Mouse (Mus musculus) ES-E14 (cell line): ENCODE data around the gene Aco2. TPM values are rescaled to one million over a fixed set of nuclear protein-coding genes. Genes with fewer than 3 reads are reported as not detected.
A peak's percentile ranks its signal among the peaks of the same experiment; 100 is the strongest.

ENCODE experiments used
- DNase-seq: peaks from one replicate; pipeline ENCODE4 v3.0.0-alpha.2; 2013; ENCODE audit warnings: low read depth, low spot score
- H3K27ac ChIP-seq: 2 replicates; pipeline ENCODE4 v1.5.1; 2012; ENCODE audit warnings: low read depth, mild to moderate bottlenecking, low read length, moderate library complexity, mixed read lengths; ENCODE audit not compliant: poor library complexity, insufficient read depth, severe bottlenecking
- H3K36me3 ChIP-seq: 2 replicates; pipeline ENCODE4 v1.6.1; 2012; ENCODE audit warnings: mild to moderate bottlenecking, low read length, moderate library complexity, mixed read lengths; ENCODE audit not compliant: control insufficient read depth, poor library complexity, insufficient read depth, severe bottlenecking
- H3K4me1 ChIP-seq, 2 experiments: fragments of 150-350 bp in 1 of 2; sonication (generic) in 1 of 2; 2 replicates each; pipeline ENCODE4 v1.6.1; 2012; ENCODE audit warnings: low read length in 2 of 2, mild to moderate bottlenecking in 1 of 2, mixed read lengths in 1 of 2; ENCODE audit not compliant: control insufficient read depth in 2 of 2, insufficient read depth in 2 of 2, poor library complexity in 1 of 2
- H3K4me3 ChIP-seq, 2 experiments: fragments of 150-350 bp in 1 of 2; sonication (generic) in 1 of 2; 2 replicates each; pipeline ENCODE4 v1.5.1; 2012; ENCODE audit warnings: low read length in 2 of 2, low read depth in 1 of 2, mild to moderate bottlenecking in 1 of 2, mixed read lengths in 1 of 2; ENCODE audit not compliant: insufficient read depth in 1 of 2, poor library complexity in 1 of 2, severe bottlenecking in 1 of 2
- H3K9ac ChIP-seq: 2 replicates; pipeline ENCODE4 v1.6.1; 2012; ENCODE audit warnings: low read depth, mild to moderate bottlenecking, low read length, mixed read lengths; ENCODE audit not compliant: poor library complexity, insufficient read depth, severe bottlenecking
- H3K9me3 ChIP-seq: fragments of 150-350 bp; sonication (generic); 2 replicates; pipeline ENCODE4 v1.6.1; 2012; ENCODE audit warnings: low read depth, mild to moderate bottlenecking, low read length; ENCODE audit not compliant: control insufficient read depth, insufficient read depth
- CHD2 ChIP-seq: IDR thresholded peaks from 2 replicates; pipeline ENCODE4 v1.6.1; 2014; ENCODE audit warnings: mild to moderate bottlenecking, low read depth, low read length, inconsistent platforms
- HCFC1 ChIP-seq: IDR thresholded peaks from 2 replicates; pipeline ENCODE4 v1.6.1; 2012; ENCODE audit warnings: low read length, inconsistent platforms, borderline replicate concordance; ENCODE audit not compliant: insufficient read depth
- MAFK ChIP-seq: IDR thresholded peaks from 2 replicates; pipeline ENCODE4 v1.6.1; 2014; ENCODE audit warnings: mild to moderate bottlenecking, low read depth, low read length, inconsistent platforms; ENCODE audit not compliant: insufficient read depth
- ZC3H11A ChIP-seq: IDR thresholded peaks from 2 replicates; pipeline ENCODE4 v1.6.1; 2012; ENCODE audit warnings: low read depth, mild to moderate bottlenecking, inconsistent platforms, low read length, borderline replicate concordance
- ZNF384 ChIP-seq: IDR thresholded peaks from 2 replicates; pipeline ENCODE4 v1.6.1; 2012; ENCODE audit warnings: low read depth, low read length, inconsistent platforms
- in situ Hi-C, 2 experiments: fragments of 600-800 bp; cut with MboI; formaldehyde crosslinking; loops; one replicate each; pipeline ENCODE4 v1.15.1; 2025; ENCODE audit warnings: low sequenced_read_pairs in 2 of 2, inconsistent platforms in 1 of 2; ENCODE audit not compliant: unreplicated experiment in 2 of 2
- total RNA-seq: library from RNA; depleted of rRNA; stranded (reverse); fragments of 300-350 nt; gene quantifications from 2 replicates; pipeline ENCODE4 v1.2.3, GENCODE M21; 2012

The Aco2 gene
- total RNA-seq, 1 experiment = 444 TPM

GRCm38 (mm10) chr15:81952310-81952709 lies 80.2 kb downstream of the Aco2 start:
- Histone ChIP-seq H3K9ac (no peak overlapping the region), H3K36me3 (peaks cover 67% of the 10 kb centered on the region), H3K4me1 (peaks cover 0 to 12% of the 10 kb centered on the region in 2 experiments; a peak in 2 of 4 replicates), H3K4me3 (no peak overlapping the region), H3K9me3 (no peaks in the 10 kb centered on the region), H3K27ac (no peak overlapping the region)
- no peak for DNase-seq
- TF ChIP-seq ZNF384 (no peak), CHD2 (no peak), HCFC1 (no peak), MAFK (no peak), ZC3H11A (no peak)
- in situ Hi-C loops = loop anchor here in 1 of 2 experiments (5.0 kb wide), 1 partner anchor 35 kb away; the partner anchor contains the start of gene Xrcc6

- Histone ChIP-seq H3K36me3 (peaks cover 80% of the 10 kb centered on the region), H3K9me3 (no peaks in the 10 kb centered on the region), H3K27ac (no peak overlapping the region), H3K4me1 (peaks cover 2 to 15% of the 10 kb centered on the region in 2 experiments; a peak in 2 of 4 replicates), H3K9ac (no peak overlapping the region), H3K4me3 (no peak overlapping the region)
- no peak for DNase-seq
- TF ChIP-seq HCFC1 (no peak), ZNF384 (no peak), ZC3H11A (no peak), CHD2 (no peak), MAFK (no peak)
- in situ Hi-C loops = loop anchor here in 1 of 2 experiments (5.0 kb wide), 1 partner anchor 33 kb away; the partner anchor contains the start of gene Xrcc6
Measured at GRCm38 (mm10) chr15:81954151-81954583, 82.1 kb downstream of the Aco2 start.

- in situ Hi-C loops = loop anchor here in 1 of 2 experiments (5.0 kb wide), 1 partner anchor 33 kb away; the partner anchor contains the start of gene Xrcc6
Measured at GRCm38 (mm10) chr15:81954716-81955115, 82.6 kb downstream of the Aco2 start.

GRCm38 (mm10) chr15:81955414-81955813 lies 83.3 kb downstream of the Aco2 start:
- TF ChIP-seq MAFK = no peak
- TF ChIP-seq CHD2 = no peak
- TF ChIP-seq ZC3H11A = no peak
- TF ChIP-seq ZNF384 = no peak
- TF ChIP-seq HCFC1 = no peak
- peaks cover 75% of the 10 kb centered on the region for H3K36me3 ChIP-seq
- no peak overlapping the region for H3K4me3 ChIP-seq
- peaks cover 2 to 10% of the 10 kb centered on the region in 2 experiments; a peak in 2 of 4 replicates for H3K4me1 ChIP-seq
- no peak overlapping the region for H3K27ac ChIP-seq
- in situ Hi-C loops = no loop called here
- no peak overlapping the region for H3K9ac ChIP-seq
- no peak for DNase-seq
- no peaks in the 10 kb centered on the region for H3K9me3 ChIP-seq

More at GRCm38 (mm10) chr15:81954716-81955115, 82.6 kb downstream of the Aco2 start:
- peaks cover 2 to 12% of the 10 kb centered on the region in 2 experiments; a peak in 2 of 4 replicates for H3K4me1 ChIP-seq
- H3K27ac ChIP-seq = no peak overlapping the region
- H3K9me3 ChIP-seq = no peaks in the 10 kb centered on the region
- TF ChIP-seq CHD2 = no peak
- no peak for TF ChIP-seq HCFC1
- no peak for TF ChIP-seq MAFK
- no peak for TF ChIP-seq ZNF384
- TF ChIP-seq ZC3H11A = no peak
- H3K4me3 ChIP-seq = no peak overlapping the region
- H3K36me3 ChIP-seq = peaks cover 80% of the 10 kb centered on the region
- DNase-seq = no peak
- no peak overlapping the region for H3K9ac ChIP-seq

- Histone ChIP-seq H3K9me3 (no peaks in the 10 kb centered on the region), H3K9ac (no peak overlapping the region), H3K36me3 (peaks cover 64% of the 10 kb centered on the region), H3K27ac (no peak overlapping the region), H3K4me3 (no peak overlapping the region), H3K4me1 (peaks cover 5 to 11% of the 10 kb centered on the region in 2 experiments; a peak in 3 of 4 replicates)
- in situ Hi-C loops = no loop called here
- TF ChIP-seq CHD2 (no peak), ZC3H11A (peak; percentile 57), MAFK (no peak)
- peak; percentile 84 for DNase-seq
Measured at GRCm38 (mm10) chr15:81956457-81956856, 84.3 kb downstream of the Aco2 start.
